Mouse (Mus musculus): ENCODE measurements around the gene Gcn1l1. TPM values are rescaled to one million over a fixed set of nuclear protein-coding genes. Genes with fewer than 3 reads are reported as not detected.

Gcn1l1 gene
- 9.7 and 11.0 TPM in 2 replicates for polyA plus RNA-seq (2012; rRNA removed)

DNA sequence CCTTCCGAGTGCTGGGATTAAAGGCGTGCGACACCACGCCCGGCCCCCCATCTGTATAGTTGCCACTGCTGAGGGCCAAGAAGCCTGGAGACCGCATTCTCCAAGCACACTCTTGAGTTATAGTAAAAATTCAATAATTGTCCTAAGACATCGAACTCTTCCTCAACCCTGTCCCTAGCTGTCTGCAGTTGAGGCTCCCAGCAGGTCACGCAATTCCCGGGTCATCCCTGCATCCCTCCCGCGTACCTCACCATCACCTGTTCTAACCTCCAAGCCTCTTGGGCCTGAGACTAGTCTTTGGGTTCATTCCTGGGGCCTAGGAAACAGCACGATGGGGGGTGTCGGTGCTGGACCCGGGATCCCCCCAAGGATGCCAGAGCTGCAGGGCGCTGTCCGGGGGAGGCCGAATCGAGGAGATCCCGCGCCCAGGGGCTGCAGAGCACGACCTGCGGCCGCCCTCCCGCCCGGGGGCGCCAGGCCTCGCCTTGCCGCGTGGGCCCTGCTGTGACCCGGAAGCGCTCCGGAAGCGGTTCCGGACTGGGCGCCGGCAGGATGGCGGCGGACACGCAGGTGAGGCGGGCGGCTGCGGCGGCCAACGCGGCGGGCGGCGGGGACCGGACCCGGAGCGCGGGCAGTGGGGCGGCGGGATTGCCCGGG lies at the start of gene Gcn1l1:
TSS of gene Gcn1l1 (plus strand) at position 518 of the 657 bp plus-strand sequence.

DNA sequence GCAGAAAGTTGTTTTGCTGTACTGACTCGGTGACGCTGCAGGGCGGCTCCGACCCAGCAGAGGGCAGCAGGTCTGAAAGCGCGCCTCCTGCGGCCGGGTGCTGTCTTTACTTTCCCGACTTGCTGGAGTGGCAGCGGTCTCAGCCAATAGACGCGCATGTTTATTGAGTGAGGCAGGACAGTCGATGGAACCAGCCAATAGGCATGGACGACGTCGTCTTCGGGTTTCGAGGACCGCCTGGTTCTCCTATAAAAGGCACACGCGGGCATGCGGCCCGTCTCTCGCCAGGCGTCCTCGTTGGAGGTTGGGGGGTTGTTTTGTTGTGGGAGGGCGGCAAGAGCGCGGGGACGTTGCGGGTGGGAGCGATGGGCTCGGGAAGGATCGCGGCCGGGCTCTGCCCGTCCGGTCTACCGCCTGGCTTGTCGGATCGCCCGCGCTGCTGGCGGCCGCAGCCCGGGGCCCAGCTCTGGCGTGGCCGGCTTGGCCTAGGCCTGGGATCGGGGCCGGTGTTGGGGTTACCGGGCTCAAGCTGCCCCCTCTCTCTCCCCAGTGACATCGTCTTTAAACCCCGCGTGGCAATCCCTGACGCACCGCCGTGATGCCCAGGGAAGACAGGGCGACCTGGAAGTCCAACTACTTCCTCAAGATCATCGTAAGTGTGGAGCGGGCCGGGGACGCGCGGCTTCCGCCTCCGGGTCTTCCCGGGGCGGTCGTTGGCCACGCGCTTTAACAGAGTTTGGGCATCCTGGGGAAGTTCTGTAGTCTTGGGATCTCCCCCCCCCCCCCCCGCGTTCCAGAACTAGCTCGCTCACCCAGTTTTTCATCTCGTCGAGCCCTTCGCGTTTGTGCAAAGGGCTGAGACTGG lies 5.6 kb upstream of the Gcn1l1 start, which contains the start of gene Rplp0:
TSS of gene Rplp0 (plus strand) at position 231 of the 865 bp plus-strand sequence.

DNA sequence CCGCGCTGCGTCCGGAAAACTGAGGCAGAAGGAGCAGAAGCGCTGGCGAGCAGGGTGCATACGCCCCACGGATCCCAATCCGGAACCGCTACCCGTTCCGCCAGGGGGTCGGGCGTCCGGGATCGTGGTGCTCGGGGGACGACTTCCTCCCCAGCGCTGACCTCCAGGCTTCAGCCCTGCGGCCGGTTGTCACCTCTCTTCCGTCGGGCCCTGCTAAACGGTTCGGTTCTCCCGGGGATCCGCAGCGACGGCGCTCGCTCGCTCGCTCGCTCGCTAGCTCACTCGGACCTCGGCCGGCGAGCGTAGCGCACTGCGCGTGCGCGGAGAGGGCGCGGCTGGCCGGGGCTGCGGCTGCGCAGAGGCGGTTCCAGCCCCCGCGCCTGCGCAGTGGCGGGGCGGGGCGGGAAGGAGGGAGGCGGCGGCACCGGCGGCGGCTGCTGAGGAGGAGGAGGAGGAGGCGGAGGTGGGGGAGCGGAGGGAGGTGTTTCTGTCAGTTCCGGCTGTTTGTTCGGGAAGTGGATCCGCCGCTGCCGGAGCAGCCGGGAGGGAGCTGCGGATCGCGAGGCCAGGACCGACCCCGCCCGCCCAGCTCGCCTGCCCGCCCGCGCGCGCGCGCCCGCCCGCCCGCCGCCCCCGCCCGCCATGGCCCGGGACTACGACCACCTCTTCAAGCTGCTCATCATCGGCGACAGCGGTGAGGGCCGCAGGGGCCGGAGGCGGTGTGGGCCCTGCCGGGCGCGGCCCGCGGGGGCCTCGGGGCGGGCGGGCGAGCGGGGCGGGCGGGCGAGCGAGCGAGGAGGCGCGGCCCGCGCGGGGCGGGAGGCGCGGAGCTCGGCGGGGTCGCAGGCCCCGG lies 66.7 kb downstream of the Gcn1l1 start, which contains the start of gene Rab35:
TSS of gene Rab35 (plus strand) at position 404 of the 853 bp plus-strand sequence.

Other genes with a start within 250 kb of the Gcn1l1 start
- 45.5 and 47.7 TPM in 2 replicates for gene Srsf9, start 238.1 kb upstream of the Gcn1l1 start, polyA plus RNA-seq (2012; rRNA removed)
- gene Gatc, start 224.1 kb upstream of the Gcn1l1 start, polyA plus RNA-seq (2012; rRNA removed) = 11.6 and 13.2 TPM in 2 replicates
- 16.0 and 19.0 TPM in 2 replicates for gene Triap1, start 224.0 kb upstream of the Gcn1l1 start, polyA plus RNA-seq (2012; rRNA removed)
- 656 and 682 TPM in 2 replicates for gene Cox6a1, start 216.3 kb upstream of the Gcn1l1 start, polyA plus RNA-seq (2012; rRNA removed)
- 0.84 and 0.89 TPM in 2 replicates for gene Msi1, start 135.7 kb upstream of the Gcn1l1 start, polyA plus RNA-seq (2012; rRNA removed)
- gene Pla2g1b, start 99.0 kb upstream of the Gcn1l1 start, polyA plus RNA-seq (2012; rRNA removed) = not detected in 2 replicates
- 8.1 and 8.3 TPM in 2 replicates for gene Sirt4, start 80.5 kb upstream of the Gcn1l1 start, polyA plus RNA-seq (2012; rRNA removed)
- gene Pxn, start 58.6 kb upstream of the Gcn1l1 start, polyA plus RNA-seq (2012; rRNA removed) = 12.3 and 13.3 TPM in 2 replicates
- gene Rplp0, start 5.8 kb upstream of the Gcn1l1 start, polyA plus RNA-seq (2012; rRNA removed) = 2,092 and 2,268 TPM in 2 replicates
- gene Rab35, start 66.7 kb downstream of the Gcn1l1 start, polyA plus RNA-seq (2012; rRNA removed) = 26.2 and 30.8 TPM in 2 replicates
- 1.7 and 1.8 TPM in 2 replicates for gene Bicdl1, start 166.4 kb downstream of the Gcn1l1 start, polyA plus RNA-seq (2012; rRNA removed)